Mouse (Mus musculus): ENCODE measurements at regions not wholly inside any gene's neighbourhood (a gene's known extent, or its start where the extent isn't known, plus 50 kb on each side); places are given as distances from the start of the nearest gene placed in this dataset.

DNA sequence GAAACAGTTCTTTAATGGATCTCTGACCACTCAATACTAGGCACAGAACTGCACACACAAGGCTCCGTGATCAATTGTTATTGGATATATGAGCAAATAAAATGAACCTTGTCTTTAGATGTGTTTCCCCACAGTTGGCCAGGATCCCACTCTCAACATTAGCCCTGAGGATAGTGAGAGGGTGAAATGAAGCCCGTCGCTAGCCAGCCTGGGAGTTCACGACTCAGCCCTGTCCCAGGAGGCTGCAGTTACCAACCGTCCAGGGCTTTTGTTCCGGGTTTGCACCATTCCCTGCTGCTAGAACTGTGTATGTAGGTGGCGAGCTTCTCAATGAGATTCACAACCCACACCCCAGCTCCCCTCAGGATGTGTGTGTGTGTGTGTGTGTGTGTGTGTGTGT, 130.3 kb downstream of the Plpp3 start:
- Histone ChIP-seq H3K4me1 (ENCODE audit: control insufficient read depth in 1 of 2, insufficient read depth in 2 of 2, low read length in 2 of 2) (no peaks in the 10 kb centered on the region), H3K36me3 (ENCODE audit: control insufficient read depth in 1 of 2, insufficient read depth in 2 of 2, low read length in 2 of 2) (no peaks in the 10 kb centered on the region), H3K27me3 (ENCODE audit: control insufficient read depth in 1 of 2, insufficient read depth in 2 of 2, low read length in 2 of 2) (no peaks in the 10 kb centered on the region), H3K9ac (ENCODE audit: control insufficient read depth, low read depth, low read length, poor library complexity, severe bottlenecking) (no peak overlapping the region), H3K4me3 (ENCODE audit: control insufficient read depth in 1 of 2, insufficient read depth in 1 of 2, low read depth in 2 of 2, low read length in 2 of 2) (no peak overlapping the region), H3K27ac (ENCODE audit: control insufficient read depth, low read depth, low read length) (no peak overlapping the region), H3K9me3 (replicated peaks; ENCODE audit: insufficient read depth, low read length) (no peaks in the 10 kb centered on the region), H3K79me2 (ENCODE audit: control insufficient read depth, insufficient read depth, low read length, poor library complexity) (no peaks in the 10 kb centered on the region)
- no peak for TF ChIP-seq MYB (IDR thresholded peaks at IDR 0.05; ENCODE audit: low read depth, low read length)
- no peak for TF ChIP-seq POLR2AphosphoS5 (IDR thresholded peaks at IDR 0.05; ENCODE audit: borderline replicate concordance, low read depth, low read length)
- TF ChIP-seq GABPA (IDR thresholded peaks at IDR 0.05; ENCODE audit: low read depth, low read length): no peak
- no peak for TF ChIP-seq NRF1 (IDR thresholded peaks at IDR 0.05; ENCODE audit: insufficient read depth, low read depth, low read length, poor library complexity, severe bottlenecking)
- TF ChIP-seq SMC3 (IDR thresholded peaks at IDR 0.05; ENCODE audit: low read depth, low read length): no peak
- no peak for TF ChIP-seq GATA1 (IDR thresholded peaks at IDR 0.05; ENCODE audit: low read depth, low read length)
- no peak for TF ChIP-seq CHD2 (IDR thresholded peaks at IDR 0.05; ENCODE audit: low read length)
- no peak for TF ChIP-seq USF2 (IDR thresholded peaks at IDR 0.05; ENCODE audit: borderline replicate concordance in 1 of 2, insufficient read depth in 1 of 2, low read depth in 1 of 2, low read length in 2 of 2)
- no peak for TF ChIP-seq E2F4 (IDR thresholded peaks at IDR 0.05; ENCODE audit: borderline replicate concordance, low read depth, low read length)
- no peak for TF ChIP-seq ZKSCAN1 (IDR thresholded peaks at IDR 0.05; ENCODE audit: low read depth, low read length)
- TF ChIP-seq ZMIZ1 (IDR thresholded peaks at IDR 0.05; ENCODE audit: low read depth, low read length): no peak
- TF ChIP-seq RAD21 (IDR thresholded peaks at IDR 0.05; ENCODE audit: low read depth, low read length): no peak
- TF ChIP-seq MAX (IDR thresholded peaks at IDR 0.05; ENCODE audit: low read length): no peak
- DNase-seq (ENCODE audit: low read depth, low spot score): no peak

DNA sequence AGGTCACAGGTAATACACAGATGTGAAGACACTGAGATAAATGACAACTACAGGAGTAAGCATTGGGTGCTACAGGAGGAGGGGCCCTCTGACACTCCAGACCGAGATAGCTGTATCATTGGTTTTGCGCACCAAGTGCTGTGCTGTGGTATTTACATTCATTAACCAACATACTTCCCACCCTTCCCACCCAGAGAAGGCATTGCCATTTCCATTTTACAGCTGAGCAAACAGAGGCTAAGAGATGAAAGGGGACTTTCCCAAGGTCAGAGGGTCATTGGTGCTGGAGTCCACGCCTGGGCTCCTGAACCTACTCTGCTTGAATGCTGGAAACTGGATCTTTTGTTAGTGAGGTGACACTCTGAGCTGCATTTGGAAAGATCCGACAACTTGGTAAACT, 132.5 kb downstream of the Plpp3 start:
- Histone ChIP-seq H3K9ac (ENCODE audit: control insufficient read depth, low read depth, low read length, poor library complexity, severe bottlenecking) (no peak overlapping the region), H3K27ac (ENCODE audit: control insufficient read depth, low read depth, low read length) (no peak overlapping the region), H3K27me3 (ENCODE audit: control insufficient read depth in 1 of 2, insufficient read depth in 2 of 2, low read length in 2 of 2) (no peaks in the 10 kb centered on the region), H3K36me3 (ENCODE audit: control insufficient read depth in 1 of 2, insufficient read depth in 2 of 2, low read length in 2 of 2) (no peaks in the 10 kb centered on the region), H3K4me3 (ENCODE audit: control insufficient read depth in 1 of 2, insufficient read depth in 1 of 2, low read depth in 2 of 2, low read length in 2 of 2) (no peak overlapping the region), H3K4me1 (ENCODE audit: control insufficient read depth in 1 of 2, insufficient read depth in 2 of 2, low read length in 2 of 2) (no peaks in the 10 kb centered on the region), H3K9me3 (replicated peaks; ENCODE audit: insufficient read depth, low read length) (no peaks in the 10 kb centered on the region), H3K79me2 (ENCODE audit: control insufficient read depth, insufficient read depth, low read length, poor library complexity) (no peaks in the 10 kb centered on the region)
- no peak for DNase-seq (ENCODE audit: low read depth, low spot score)
- TF ChIP-seq RAD21 (IDR thresholded peaks at IDR 0.05; ENCODE audit: low read depth, low read length) (no peak), TBP (IDR thresholded peaks at IDR 0.05; ENCODE audit: low read depth, low read length) (no peak), GATA1 (IDR thresholded peaks at IDR 0.05; ENCODE audit: low read depth, low read length) (no peak), ZKSCAN1 (IDR thresholded peaks at IDR 0.05; ENCODE audit: low read depth, low read length) (no peak), ZC3H11A (IDR thresholded peaks at IDR 0.05; ENCODE audit: low read depth, low read length) (no peak), SMC3 (IDR thresholded peaks at IDR 0.05; ENCODE audit: low read depth, low read length) (no peak), E2F4 (IDR thresholded peaks at IDR 0.05; ENCODE audit: borderline replicate concordance, low read depth, low read length) (no peak), CHD1 (IDR thresholded peaks at IDR 0.05; ENCODE audit: low read depth, low read length) (no peak), HCFC1 (IDR thresholded peaks at IDR 0.05; ENCODE audit: low read depth, low read length) (no peak), GABPA (IDR thresholded peaks at IDR 0.05; ENCODE audit: low read depth, low read length) (no peak), EP300 (IDR thresholded peaks at IDR 0.05; ENCODE audit: low read depth in 1 of 2, low read length in 2 of 2) (no peak), CTCF (IDR thresholded peaks at IDR 0.05 in 2 of 3, conservative IDR thresholded peaks at IDR 0.05 in 1 of 3; ENCODE audit: control insufficient read depth in 1 of 3, insufficient read depth in 1 of 3, low read depth in 2 of 3, low read length in 3 of 3, poor library complexity in 1 of 3, severe bottlenecking in 1 of 3) (no peak), POLR2AphosphoS2 (IDR thresholded peaks at IDR 0.05; ENCODE audit: low read length) (no peak), CHD2 (IDR thresholded peaks at IDR 0.05; ENCODE audit: low read length) (no peak), POLR2AphosphoS5 (IDR thresholded peaks at IDR 0.05; ENCODE audit: borderline replicate concordance, low read depth, low read length) (no peak), MAFK (IDR thresholded peaks at IDR 0.05; ENCODE audit: borderline replicate concordance, low read depth, low read length) (no peak), USF2 (IDR thresholded peaks at IDR 0.05; ENCODE audit: borderline replicate concordance in 1 of 2, insufficient read depth in 1 of 2, low read depth in 1 of 2, low read length in 2 of 2) (no peak), MYC (IDR thresholded peaks at IDR 0.05; ENCODE audit: low read depth, low read length) (no peak), ZMIZ1 (IDR thresholded peaks at IDR 0.05; ENCODE audit: low read depth, low read length) (no peak), ELF1 (IDR thresholded peaks at IDR 0.05; ENCODE audit: low read depth, low read length) (no peak)
